ENCODE assay signal across 30 mouse cellular contexts in the genomic region with DNA sequence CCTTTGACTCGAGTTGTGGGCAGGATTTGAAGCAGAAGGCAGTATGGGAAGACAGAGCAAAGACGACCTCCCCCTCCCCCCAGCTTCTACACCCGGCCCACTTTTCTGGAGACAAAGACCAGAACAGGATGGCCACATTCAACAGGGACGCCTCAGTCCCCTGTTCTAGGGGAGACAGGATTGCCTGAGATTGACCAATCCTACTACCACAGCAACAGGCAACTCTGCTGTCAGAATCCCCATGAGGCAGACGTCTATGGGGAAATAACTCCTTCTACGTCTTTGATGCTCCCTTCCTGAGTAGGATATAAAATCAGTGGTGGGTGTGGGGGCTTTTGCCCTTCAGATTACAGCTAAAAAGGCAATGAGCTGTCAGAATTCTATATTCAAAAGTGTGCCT. TPM values are rescaled to one million over a fixed set of nuclear protein-coding genes. Genes with fewer than 3 reads are reported as not detected.
DNase-seq lines count a peak whose midpoint lies in the region; ATAC-seq and TF ChIP-seq lines count a peak whose summit lies in the region.
"Had no signal": no experiment of that assay in that cellular context is flagged by ENCODE, and none has a peak within 500 bp of the region (broad histone marks: within the 10 kb centered on the region; RNA-seq: fewer than 3 reads in every experiment).

No protein-coding gene starts in this region.

- peak overlapping the region; percentile 99 for H3K27ac ChIP-seq in liver, adult 2 months (replicated peaks; ENCODE audit: insufficient read depth, low read depth, low read length)
- H3K27ac ChIP-seq in liver, embryonic 11.5 days (ENCODE audit: low read depth, low read length) = no peak overlapping the region
- H3K27ac ChIP-seq in embryonic facial prominence, embryonic 12.5 days = 0 out of 2 replicates have a peak overlapping the region, but pooled peaks have one; percentile 6
- peak overlapping the region; percentile 62; the same call in 1 of the 2 replicates for H3K27ac ChIP-seq in limb, embryonic 10.5 days
- H3K27ac ChIP-seq: forebrain, embryonic 12.5 days; forebrain, embryonic 15.5 days; heart, adult 2 months; heart, embryonic 10.5 days; heart, embryonic 13.5 days; hindbrain, embryonic 12.5 days; hindbrain, embryonic 15.5 days had no signal

- WGBS in liver, adult 2 months = 9% methylated on average over 6 of the region's 6 CpGs
- 23% methylated on average over 6 of the region's 6 CpGs for WGBS in liver, embryonic 11.5 days
- 34% methylated on average over 6 of the region's 6 CpGs for WGBS in embryonic facial prominence, embryonic 12.5 days
- 33% methylated on average over 6 of the region's 6 CpGs for WGBS in limb, embryonic 10.5 days

- no peak overlapping the region for H3K4me2 ChIP-seq in liver, embryonic 11.5 days
- no peak overlapping the region for H3K4me2 ChIP-seq in embryonic facial prominence, embryonic 12.5 days (replicated peaks)
- H3K4me2 ChIP-seq: embryonic facial prominence, embryonic 13.5 days; forebrain, embryonic 12.5 days; forebrain, embryonic 15.5 days; heart, embryonic 13.5 days; hindbrain, embryonic 12.5 days; hindbrain, embryonic 15.5 days had no signal

- ATAC-seq in liver, embryonic 11.5 days (replicated peaks; ENCODE audit: low FRiP score) = no peak
- no peak for ATAC-seq in embryonic facial prominence, embryonic 12.5 days (ENCODE audit: insufficient number of reproducible peaks, insufficient read depth, low FRiP score, low TSS enrichment)
- ATAC-seq: CD4-positive, CD25-positive, alpha-beta regulatory T cell, adult 4 months; forebrain, embryonic 15.5 days had no signal

- no peaks in the 10 kb centered on the region for H3K27me3 ChIP-seq in liver, adult 2 months (ENCODE audit: control insufficient read depth, insufficient read depth, low read length)
- H3K27me3 ChIP-seq in liver, embryonic 11.5 days (replicated peaks; ENCODE audit: control insufficient read depth, insufficient read depth, low read length) = no peaks in the 10 kb centered on the region
- H3K27me3 ChIP-seq in embryonic facial prominence, embryonic 12.5 days = no peaks in the 10 kb centered on the region
- H3K27me3 ChIP-seq in limb, embryonic 10.5 days (ENCODE audit: low read depth, poor library complexity, severe bottlenecking) = no peaks in the 10 kb centered on the region
- H3K27me3 ChIP-seq: forebrain, embryonic 12.5 days; forebrain, embryonic 15.5 days; heart, embryonic 13.5 days; hindbrain, embryonic 12.5 days; hindbrain, embryonic 15.5 days had no signal

- no peak for TF ChIP-seq CTCF in liver, adult 2 months (IDR thresholded peaks at IDR 0.05; ENCODE audit: low read depth, low read length)

- peak overlapping the region; percentile 60 for H3K4me3 ChIP-seq in liver, adult 2 months (ENCODE audit: insufficient read depth, low read depth, low read length)
- no peak overlapping the region for H3K4me3 ChIP-seq in liver, embryonic 11.5 days (ENCODE audit: low read depth, low read length)
- no peak overlapping the region for H3K4me3 ChIP-seq in embryonic facial prominence, embryonic 12.5 days
- no peak overlapping the region for H3K4me3 ChIP-seq in limb, embryonic 10.5 days
- H3K4me3 ChIP-seq: embryonic facial prominence, embryonic 13.5 days; erythroblast, embryonic 14.5 days; forebrain, embryonic 12.5 days; forebrain, embryonic 15.5 days; heart, adult 2 months; heart, embryonic 10.5 days; heart, embryonic 13.5 days; hindbrain, embryonic 12.5 days; hindbrain, embryonic 15.5 days had no signal

- H3K4me1 ChIP-seq in liver, adult 2 months (ENCODE audit: control insufficient read depth, insufficient read depth, low read length) = peaks cover 29% of the 10 kb centered on the region
- no peaks in the 10 kb centered on the region for H3K4me1 ChIP-seq in liver, embryonic 11.5 days (replicated peaks; ENCODE audit: control insufficient read depth, insufficient read depth, low read length)
- H3K4me1 ChIP-seq in embryonic facial prominence, embryonic 12.5 days = peaks cover 22% of the 10 kb centered on the region
- H3K4me1 ChIP-seq in limb, embryonic 10.5 days = peaks cover 26% of the 10 kb centered on the region
- H3K4me1 ChIP-seq: forebrain, embryonic 12.5 days; forebrain, embryonic 15.5 days; hindbrain, embryonic 15.5 days had no signal

- no peak for TF ChIP-seq POLR2A in liver, adult 2 months (IDR thresholded peaks at IDR 0.05; ENCODE audit: extremely low read depth, insufficient read depth, low read length)

- peaks cover 13% of the 10 kb centered on the region; the same call in 1 of the 2 replicates for H3K36me3 ChIP-seq in liver, adult 2 months (ENCODE audit: control insufficient read depth, insufficient read depth, low read length)
- H3K36me3 ChIP-seq in liver, embryonic 11.5 days (ENCODE audit: control insufficient read depth, insufficient read depth, low read length) = no peaks in the 10 kb centered on the region
- H3K36me3 ChIP-seq in embryonic facial prominence, embryonic 12.5 days = no peaks in the 10 kb centered on the region
- H3K36me3 ChIP-seq in limb, embryonic 10.5 days = no peaks in the 10 kb centered on the region
- H3K36me3 ChIP-seq: embryonic facial prominence, embryonic 13.5 days; forebrain, embryonic 12.5 days; forebrain, embryonic 15.5 days; heart, embryonic 10.5 days; heart, embryonic 13.5 days; hindbrain, embryonic 12.5 days; hindbrain, embryonic 15.5 days had no signal

- DNase-seq in liver, adult 2 months (ENCODE audit: extremely low read depth, low read depth, low spot score) = no peak
- no peak for DNase-seq in liver, embryonic 11.5 days (ENCODE audit: low spot score)
- DNase-seq in limb, embryonic 10.5 days (ENCODE audit: low spot score) = no peak
- no peak for DNase-seq in spleen, postnatal 4 days (ENCODE audit: low spot score in 2 of 2)
- DNase-seq in layer of hippocampus, postnatal 14 days (ENCODE audit: low spot score in 2 of 2) = no peak
- DNase-seq: adrenal gland, adult 2 months; adrenal gland, postnatal 14 days; cerebellum, adult 11 months; cerebellum, adult 2 months; cerebellum, adult 9-11 months; cerebellum, postnatal 25 days; embryo, embryonic 11 days; gastrocnemius, postnatal 25 days; heart, adult 2 months; heart, postnatal 14 days; heart, postnatal 4 days had no signal

- H3K9me3 ChIP-seq in liver, embryonic 11.5 days (ENCODE audit: control insufficient read depth, low read length) = no peaks in the 10 kb centered on the region
- H3K9me3 ChIP-seq in embryonic facial prominence, embryonic 12.5 days = no peaks in the 10 kb centered on the region
- H3K9me3 ChIP-seq in limb, embryonic 10.5 days (replicated peaks) = no peaks in the 10 kb centered on the region
- H3K9me3 ChIP-seq: embryonic facial prominence, embryonic 13.5 days; forebrain, embryonic 12.5 days; forebrain, embryonic 15.5 days; heart, embryonic 10.5 days; heart, embryonic 13.5 days; hindbrain, embryonic 12.5 days; hindbrain, embryonic 15.5 days had no signal

- H3K9ac ChIP-seq in liver, adult 2 months (ENCODE audit: low read depth, low read length) = peak overlapping the region; percentile 89
- no peak overlapping the region for H3K9ac ChIP-seq in liver, embryonic 11.5 days (ENCODE audit: low read depth, low read length)
- H3K9ac ChIP-seq in embryonic facial prominence, embryonic 12.5 days = no peak overlapping the region
- H3K9ac ChIP-seq: embryonic facial prominence, embryonic 13.5 days; forebrain, embryonic 12.5 days; forebrain, embryonic 15.5 days; heart, embryonic 13.5 days; hindbrain, embryonic 12.5 days; hindbrain, embryonic 15.5 days had no signal

- H3K79me2 ChIP-seq in liver, adult 2 months (ENCODE audit: control insufficient read depth, insufficient read depth, low read length) = peaks cover 13% of the 10 kb centered on the region; the same call in 1 of the 2 replicates

RNA-seq across cellular contexts. Expression of a gene that starts 1.5 kb away (rescaled TPM):
- total RNA-seq in liver, adult 2 months (2014; rRNA removed) = 109 and 133 TPM in 2 replicates
- polyA plus RNA-seq in liver, adult 2 months (2012; rRNA removed) = 100 and 118 TPM in 2 replicates
- polyA plus RNA-seq in liver, embryonic 11.5 days (2014; fragmentation: Nextera tagmentation; extraction: Ambion mirVana) = 0.18 and 0.53 TPM in 2 replicates
- polyA plus RNA-seq in embryonic facial prominence, embryonic 12.5 days (2016; fragmentation: Nextera tagmentation; extraction: Ambion mirVana) = 2.6 and 3.3 TPM in 2 replicates
- 0.97 and 1.1 TPM in 2 replicates for polyA plus RNA-seq in limb, embryonic 10.5 days (2016; fragmentation: Nextera tagmentation; extraction: Ambion mirVana)
- not detected for total RNA-seq in layer of hippocampus, postnatal 14 days (2021)
- total RNA-seq: adrenal gland, adult 2 months; common myeloid progenitor, adult 5-6 weeks; gastrocnemius, adult 8-10 months; gastrocnemius, postnatal 25 days; heart, adult 2 months; heart, postnatal 14 days; heart, postnatal 4 days; MEL had no signal
- polyA plus RNA-seq: C2C12; CD4-positive, CD25-positive, alpha-beta regulatory T cell, adult 4 months; erythroblast, embryonic 14.5 days; heart, adult 2 months had no signal

RNA-seq across cellular contexts. Expression of a gene that starts 8.2 kb away (rescaled TPM):
- total RNA-seq in liver, adult 2 months (2014; rRNA removed) = 65.5 and 71.1 TPM in 2 replicates
- 91.6 and 115 TPM in 2 replicates for polyA plus RNA-seq in liver, adult 2 months (2012; rRNA removed)
- 0.10 and 0.14 TPM in 2 replicates for polyA plus RNA-seq in liver, embryonic 11.5 days (2014; fragmentation: Nextera tagmentation; extraction: Ambion mirVana)
- 0.09 and 0.19 TPM in 2 replicates for polyA plus RNA-seq in embryonic facial prominence, embryonic 12.5 days (2016; fragmentation: Nextera tagmentation; extraction: Ambion mirVana)
- 0.10 and 0.11 TPM in 2 replicates for polyA plus RNA-seq in limb, embryonic 10.5 days (2016; fragmentation: Nextera tagmentation; extraction: Ambion mirVana)
- total RNA-seq in layer of hippocampus, postnatal 14 days (2021) = not detected
- total RNA-seq: common myeloid progenitor, adult 5-6 weeks; gastrocnemius, postnatal 25 days; heart, adult 2 months; heart, postnatal 14 days; heart, postnatal 4 days; MEL had no signal
- polyA plus RNA-seq: C2C12; CD4-positive, CD25-positive, alpha-beta regulatory T cell, adult 4 months; cerebellum, adult 2 months; erythroblast, embryonic 14.5 days; heart, adult 2 months; heart, embryonic 13.5 days had no signal

RNA-seq across cellular contexts. Expression of a gene that starts 58.0 kb away (rescaled TPM):
- 0.74 and 1.3 TPM in 2 replicates for total RNA-seq in liver, adult 2 months (2014; rRNA removed)
- polyA plus RNA-seq in liver, adult 2 months (2012; rRNA removed) = 0.10 TPM in 2 replicates
- 7.1 and 8.9 TPM in 2 replicates for polyA plus RNA-seq in liver, embryonic 11.5 days (2014; fragmentation: Nextera tagmentation; extraction: Ambion mirVana)
- 38.4 and 39.7 TPM in 2 replicates for polyA plus RNA-seq in embryonic facial prominence, embryonic 12.5 days (2016; fragmentation: Nextera tagmentation; extraction: Ambion mirVana)
- polyA plus RNA-seq in limb, embryonic 10.5 days (2016; fragmentation: Nextera tagmentation; extraction: Ambion mirVana) = 25.5 and 33.4 TPM in 2 replicates
- 10 to 100 TPM; 21.7 to 23.5 TPM for total RNA-seq in layer of hippocampus, postnatal 14 days (2021)
- total RNA-seq: MEL had no signal
- polyA plus RNA-seq: erythroblast, embryonic 14.5 days had no signal

Comparison
In these comparisons a context has a peak if more than half of its experiments do, and no peak if none do; other contexts are left out.
1. RNA of a gene that starts 1.5 kb away (polyA plus RNA-seq): 100 to 118 TPM in liver, adult 2 months; 2.6 to 3.3 TPM in embryonic facial prominence, embryonic 12.5 days, 0.97 to 1.1 TPM in limb, embryonic 10.5 days and 0.18 to 0.53 TPM in liver, embryonic 11.5 days; every median in the first group is over 10 times any median in the second.
2. RNA of a gene that starts 8.2 kb away (polyA plus RNA-seq): 91.6 to 115 TPM in liver, adult 2 months; 0.10 to 0.11 TPM in limb, embryonic 10.5 days, 0.10 to 0.14 TPM in liver, embryonic 11.5 days and 0.09 to 0.19 TPM in embryonic facial prominence, embryonic 12.5 days; every median in the first group is over 10 times any median in the second.